Mouse (Mus musculus): ENCODE results near the gene Tiparp.

- no peak for TF ChIP-seq CTCF (IDR thresholded peaks at IDR 0.05; ENCODE audit: low read depth, low read length)
- TF ChIP-seq POLR2A (IDR thresholded peaks at IDR 0.05; ENCODE audit: borderline replicate concordance, low read depth, low read length) = no peak
Observed at GRCm38 (mm10) chr3:65537288-65537687, 9.1 kb downstream of the Tiparp start.

All from bone marrow macrophage, adult 2 months (primary cell).